In genomic region chr15:85177576-85177975, GRCm38 (mm10) we compare ENCODE assay signal across 9 mouse cellular contexts. TPM values are rescaled to one million over a fixed set of nuclear protein-coding genes. Genes with fewer than 3 reads are reported as not detected.
DNase-seq lines count a peak whose midpoint lies in the region; ATAC-seq and TF ChIP-seq lines count a peak whose summit lies in the region.
"Had no signal": no experiment of that assay in that cellular context is flagged by ENCODE, and none has a peak within 500 bp of the region (broad histone marks: within the 10 kb centered on the region; RNA-seq: fewer than 3 reads in every experiment).

No protein-coding gene starts in this region.

- H3K4me3 ChIP-seq in heart, adult 2 months = no peak overlapping the region
- H3K4me3 ChIP-seq in hindbrain, embryonic 12.5 days = no peak overlapping the region
- H3K4me3 ChIP-seq: embryonic facial prominence, embryonic 13.5 days had no signal

- no peak overlapping the region for H3K4me2 ChIP-seq in hindbrain, embryonic 12.5 days (replicated peaks)
- H3K4me2 ChIP-seq: embryonic facial prominence, embryonic 13.5 days had no signal

- no peak for DNase-seq in heart, adult 2 months
- no peak for DNase-seq in heart, adult 9 months (ENCODE audit: low spot score in 2 of 2)
- DNase-seq in testis, postnatal 10 days (ENCODE audit: low spot score) = peak; percentile 89
- DNase-seq in testis, postnatal 14 days (ENCODE audit: low spot score) = no peak
- peak; percentile 82 for DNase-seq in brain, embryonic 14.5 days (ENCODE audit: low read depth)
- peak; percentile 79 for DNase-seq in large intestine, adult 2 months (ENCODE audit: low read depth, low spot score)
- DNase-seq in ovary, postnatal 36 days (ENCODE audit: low spot score) = no peak

- H3K79me2 ChIP-seq in heart, adult 2 months (replicated peaks; ENCODE audit: control insufficient read depth, insufficient read depth, low read length) = no peaks in the 10 kb centered on the region

- no peaks in the 10 kb centered on the region for H3K9me3 ChIP-seq in hindbrain, embryonic 12.5 days (replicated peaks)
- H3K9me3 ChIP-seq: embryonic facial prominence, embryonic 13.5 days had no signal

- no peak for TF ChIP-seq CTCF in heart, adult 2 months (IDR thresholded peaks at IDR 0.05)
- no peak for TF ChIP-seq CTCF in brain, embryonic 14.5 days (IDR thresholded peaks at IDR 0.05; ENCODE audit: borderline replicate concordance, extremely low read depth, insufficient read depth, insufficient read length)

- 0 out of 2 replicates have a peak, but pooled peaks cover 2% of the 10 kb centered on the region for H3K27me3 ChIP-seq in heart, adult 2 months (ENCODE audit: control insufficient read depth, insufficient read depth, low read length)
- no peaks in the 10 kb centered on the region for H3K27me3 ChIP-seq in hindbrain, embryonic 12.5 days
- H3K27me3 ChIP-seq: embryonic facial prominence, embryonic 13.5 days had no signal

- peaks cover 3% of the 10 kb centered on the region; the same call in 1 of the 2 replicates for H3K36me3 ChIP-seq in heart, adult 2 months (ENCODE audit: control insufficient read depth, insufficient read depth, low read length)
- H3K36me3 ChIP-seq in hindbrain, embryonic 12.5 days = no peaks in the 10 kb centered on the region
- H3K36me3 ChIP-seq: embryonic facial prominence, embryonic 13.5 days had no signal

- intact Hi-C loops in heart, adult 2 months (cut with DNase I) = no loop called here

- TF ChIP-seq POLR2A in heart, adult 2 months (IDR thresholded peaks at IDR 0.05; ENCODE audit: insufficient read depth, low read depth, low read length) = no peak
- TF ChIP-seq POLR2A in brain, embryonic 14.5 days (IDR thresholded peaks at IDR 0.05; ENCODE audit: borderline replicate concordance, extremely low read depth, insufficient read depth, insufficient read length, poor library complexity, severe bottlenecking) = no peak

- H3K9ac ChIP-seq in heart, adult 2 months (ENCODE audit: low read depth, low read length) = peak overlapping the region; percentile 7; the same call in 1 of the 2 replicates
- no peak overlapping the region for H3K9ac ChIP-seq in hindbrain, embryonic 12.5 days
- H3K9ac ChIP-seq: embryonic facial prominence, embryonic 13.5 days had no signal

- peaks cover 6% of the 10 kb centered on the region for H3K4me1 ChIP-seq in heart, adult 2 months (ENCODE audit: control insufficient read depth, insufficient read depth, low read length)
- 0 out of 2 replicates have a peak, but pooled peaks cover 2% of the 10 kb centered on the region for H3K4me1 ChIP-seq in hindbrain, embryonic 12.5 days

- 42% methylated on average over 8 of the region's 8 CpGs for WGBS in heart, adult 2 months
- WGBS in large intestine, adult 2 months = 85% methylated on average over 8 of the region's 8 CpGs
- 63% methylated on average over 8 of the region's 8 CpGs for WGBS in hindbrain, embryonic 12.5 days

- peak overlapping the region; percentile 76 for H3K27ac ChIP-seq in heart, adult 2 months
- no peak overlapping the region for H3K27ac ChIP-seq in hindbrain, embryonic 12.5 days
- H3K27ac ChIP-seq: embryonic facial prominence, embryonic 13.5 days had no signal

- no peak for TF ChIP-seq EP300 in heart, adult 2 months (IDR thresholded peaks at IDR 0.05; ENCODE audit: insufficient read depth, low read depth, low read length)

- ATAC-seq in hindbrain, embryonic 12.5 days (ENCODE audit: low FRiP score) = no peak

RNA-seq across cellular contexts. Expression of gene Fbln1, which starts 28.2 kb away (rescaled TPM):
- 10 to 100 TPM; 88.9 to 96.1 TPM for total RNA-seq in heart, adult 2 months (2021)
- polyA plus RNA-seq in heart, adult 2 months (2012; rRNA removed) = 174 and 240 TPM in 2 replicates
- 52.7 and 59.3 TPM in 2 replicates for polyA plus RNA-seq in brain, embryonic 14.5 days (2012; rRNA removed)
- polyA plus RNA-seq in large intestine, adult 2 months (2012; rRNA removed) = 85.1 and 164 TPM in 2 replicates
- polyA plus RNA-seq in hindbrain, embryonic 12.5 days (2016; fragmentation: Nextera tagmentation; extraction: Ambion mirVana) = 110 and 127 TPM in 2 replicates

RNA-seq across cellular contexts. Expression of gene Ribc2, which starts 45.7 kb away (rescaled TPM):
- total RNA-seq in heart, adult 2 months (2021) = not detected
- polyA plus RNA-seq in heart, adult 2 months (2012; rRNA removed) = 0.14 TPM in 1 of 2 replicates, not detected in the other
- polyA plus RNA-seq in brain, embryonic 14.5 days (2012; rRNA removed) = 0.47 and 0.59 TPM in 2 replicates
- polyA plus RNA-seq in large intestine, adult 2 months (2012; rRNA removed) = not detected in 2 replicates
- polyA plus RNA-seq in hindbrain, embryonic 12.5 days (2016; fragmentation: Nextera tagmentation; extraction: Ambion mirVana) = 1.1 and 1.4 TPM in 2 replicates

RNA-seq across cellular contexts. Expression of gene Smc1b, which starts 45.8 kb away (rescaled TPM):
- total RNA-seq in heart, adult 2 months (2021) = not detected
- not detected in 2 replicates for polyA plus RNA-seq in heart, adult 2 months (2012; rRNA removed)
- polyA plus RNA-seq in brain, embryonic 14.5 days (2012; rRNA removed) = 0.04 and 0.14 TPM in 2 replicates
- polyA plus RNA-seq in large intestine, adult 2 months (2012; rRNA removed) = 0.52 TPM in 1 of 2 replicates, not detected in the other
- 0.10 and 0.28 TPM in 2 replicates for polyA plus RNA-seq in hindbrain, embryonic 12.5 days (2016; fragmentation: Nextera tagmentation; extraction: Ambion mirVana)

Comparison
In these comparisons a context has a peak if more than half of its experiments do, and no peak if none do; other contexts are left out.
1. DNase-seq: peak in testis, postnatal 10 days (single experiment), brain, embryonic 14.5 days (single experiment) and large intestine, adult 2 months (single experiment); none in heart, adult 2 months (0 of 2), heart, adult 9 months (0 of 2), testis, postnatal 14 days (single experiment) and ovary, postnatal 36 days (single experiment).